Mouse (Mus musculus): ENCODE results near the gene Hmg20b. TPM values are rescaled to one million over a fixed set of nuclear protein-coding genes. Genes with fewer than 3 reads are reported as not detected.

The Hmg20b gene
- polyA plus RNA-seq (2015; fragmentation: Nextera tagmentation; extraction: Ambion mirVana): 86.5 and 86.8 TPM in 2 replicates

DNA sequence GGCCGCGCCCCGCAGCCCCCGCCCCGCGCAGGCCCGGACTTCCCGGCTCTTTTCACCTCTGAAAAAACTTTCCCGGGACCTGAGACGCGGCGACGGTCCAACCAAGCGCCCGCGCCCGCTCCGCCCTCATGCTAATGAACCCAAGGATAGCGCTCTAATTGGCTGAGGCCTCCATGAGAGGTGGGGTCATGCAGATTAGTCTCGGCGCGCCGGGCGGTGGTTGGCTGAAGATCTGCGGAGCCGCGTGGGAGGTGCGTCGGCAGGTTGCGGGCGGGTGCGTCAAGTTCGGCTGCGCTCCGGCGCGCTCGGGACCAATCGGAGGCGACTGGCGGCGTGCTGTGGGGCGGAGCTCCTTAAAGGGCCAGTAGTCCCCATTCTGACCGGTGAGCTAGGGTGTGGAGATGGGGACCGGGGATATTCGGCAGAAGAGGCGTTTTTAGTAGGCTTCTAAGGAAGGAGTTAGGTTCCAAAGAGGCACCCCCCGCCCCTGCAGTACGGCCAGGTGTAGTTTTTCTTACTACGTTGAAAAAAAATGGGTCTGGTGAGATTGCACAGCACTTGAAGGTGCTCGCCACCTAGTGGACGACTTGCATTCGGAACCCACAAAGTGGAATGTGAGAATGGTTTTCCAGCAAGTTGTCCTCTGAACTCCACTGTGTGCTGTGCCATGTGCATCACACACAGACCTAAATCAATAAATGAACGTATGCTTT, at the start of gene Hmg20b:
Gene Hmg20b, minus strand, starts transcription at position 130 of the 713 bp plus-strand sequence.
- under 1% methylated on average over 54 of the region's 54 CpGs for WGBS
- H3K9me3 ChIP-seq (replicated peaks; ENCODE audit: control insufficient read depth, low read length): no peaks in the 10 kb centered on the region

GRCm38 (mm10) chr10:81399798-81400308, 49.6 kb upstream of the Hmg20b start:
- WGBS: 84% methylated on average over 18 of the region's 18 CpGs
- Histone ChIP-seq H3K9ac (ENCODE audit: low read length) (no peak overlapping the region), H3K27ac (ENCODE audit: low read length) (no peak overlapping the region), H3K36me3 (ENCODE audit: control insufficient read depth, insufficient read depth) (peaks cover 34% of the 10 kb centered on the region), H3K27me3 (ENCODE audit: control insufficient read depth, insufficient read depth, low read length) (no peaks in the 10 kb centered on the region), H3K4me1 (ENCODE audit: control insufficient read depth, insufficient read depth, low read length) (peaks cover 27% of the 10 kb centered on the region), H3K9me3 (replicated peaks; ENCODE audit: control insufficient read depth, low read length) (no peaks in the 10 kb centered on the region), H3K4me3 (ENCODE audit: low read length) (no peak overlapping the region), H3K4me2 (ENCODE audit: low read depth, low read length) (no peak overlapping the region)
- ATAC-seq (replicated peaks; ENCODE audit: extremely low read depth, insufficient read depth, low FRiP score): no peak

More for the DNA sequence above, at the start of gene Hmg20b:
- Histone ChIP-seq H3K4me3 (ENCODE audit: low read length) (peak within 1 kb of the TSS; percentile 83), H3K27me3 (ENCODE audit: control insufficient read depth, insufficient read depth, low read length) (no peaks in the 10 kb centered on the region), H3K4me1 (ENCODE audit: control insufficient read depth, insufficient read depth, low read length) (peaks cover 31% of the 10 kb centered on the region), H3K9ac (ENCODE audit: low read length) (peak within 1 kb of the TSS; percentile 94), H3K36me3 (ENCODE audit: control insufficient read depth, insufficient read depth) (peaks cover 11% of the 10 kb centered on the region; the same call in 1 of the 2 replicates), H3K4me2 (ENCODE audit: low read depth, low read length) (peak within 1 kb of the TSS; percentile 79), H3K27ac (ENCODE audit: low read length) (peak within 1 kb of the TSS; percentile 89)
- peak; percentile 93 for ATAC-seq (replicated peaks; ENCODE audit: extremely low read depth, insufficient read depth, low FRiP score)

DNA sequence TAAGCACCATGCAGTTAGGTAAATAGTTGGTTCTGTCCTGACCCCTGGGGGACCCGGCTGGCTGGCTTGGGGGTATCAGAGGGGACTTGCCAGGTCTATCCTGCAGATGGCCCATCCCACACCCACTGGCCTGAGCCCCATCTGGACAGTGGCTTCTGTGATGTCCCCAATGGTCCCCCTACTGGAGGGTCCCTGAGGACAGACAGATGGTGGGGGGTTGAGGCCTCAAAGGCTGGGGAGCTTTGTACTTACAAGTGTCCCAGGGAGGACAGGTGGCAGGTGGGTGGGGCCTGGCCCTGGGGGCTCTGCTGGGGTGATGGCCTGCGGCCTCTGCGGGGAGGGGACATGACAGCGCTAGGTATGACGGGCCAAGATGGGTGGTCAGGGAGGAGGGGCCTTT, 49.0 kb upstream of the Hmg20b start:
- Histone ChIP-seq H3K27ac (ENCODE audit: low read length) (no peak overlapping the region), H3K27me3 (ENCODE audit: control insufficient read depth, insufficient read depth, low read length) (no peaks in the 10 kb centered on the region), H3K9me3 (replicated peaks; ENCODE audit: control insufficient read depth, low read length) (no peaks in the 10 kb centered on the region), H3K4me1 (ENCODE audit: control insufficient read depth, insufficient read depth, low read length) (peaks cover 25% of the 10 kb centered on the region), H3K36me3 (ENCODE audit: control insufficient read depth, insufficient read depth) (peaks cover 28% of the 10 kb centered on the region), H3K9ac (ENCODE audit: low read length) (no peak overlapping the region), H3K4me3 (ENCODE audit: low read length) (no peak overlapping the region), H3K4me2 (ENCODE audit: low read depth, low read length) (no peak overlapping the region)
- ATAC-seq (replicated peaks; ENCODE audit: extremely low read depth, insufficient read depth, low FRiP score): no peak
- 82% methylated on average over 5 of the region's 5 CpGs for WGBS

DNA sequence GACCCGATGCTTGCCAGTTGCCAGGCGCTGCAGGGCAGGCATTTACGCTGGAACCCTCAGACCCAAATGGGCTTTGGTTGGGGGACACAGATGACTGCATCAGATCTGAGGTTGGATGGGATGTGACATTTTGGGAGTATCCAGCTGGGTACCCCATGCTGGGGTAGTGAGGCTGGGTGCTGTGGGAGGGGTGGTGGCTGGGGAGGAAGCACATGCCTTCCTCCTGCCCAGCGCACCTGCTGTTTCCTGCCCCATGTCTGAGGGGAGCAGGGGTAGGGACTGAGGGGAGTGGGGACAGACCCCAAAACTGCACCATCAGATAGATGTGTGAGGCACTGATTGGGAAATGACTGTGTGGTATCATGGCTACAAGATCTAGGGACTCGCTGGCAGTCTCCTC, 46.5 kb upstream of the Hmg20b start:
- Histone ChIP-seq H3K9ac (ENCODE audit: low read length) (no peak overlapping the region), H3K4me3 (ENCODE audit: low read length) (no peak overlapping the region), H3K27me3 (ENCODE audit: control insufficient read depth, insufficient read depth, low read length) (no peaks in the 10 kb centered on the region), H3K9me3 (replicated peaks; ENCODE audit: control insufficient read depth, low read length) (no peaks in the 10 kb centered on the region), H3K36me3 (ENCODE audit: control insufficient read depth, insufficient read depth) (peaks cover 22% of the 10 kb centered on the region), H3K4me2 (ENCODE audit: low read depth, low read length) (no peak overlapping the region), H3K27ac (ENCODE audit: low read length) (no peak overlapping the region), H3K4me1 (ENCODE audit: control insufficient read depth, insufficient read depth, low read length) (peaks cover 17% of the 10 kb centered on the region)
- ATAC-seq (replicated peaks; ENCODE audit: extremely low read depth, insufficient read depth, low FRiP score): no peak
- WGBS: 82% methylated on average over 5 of the region's 5 CpGs

- 91% methylated on average over 4 of the region's 4 CpGs for WGBS
- no peaks in the 10 kb centered on the region for H3K9me3 ChIP-seq (replicated peaks; ENCODE audit: control insufficient read depth, low read length)
- no peak overlapping the region for H3K4me3 ChIP-seq (ENCODE audit: low read length)
- no peak overlapping the region for H3K9ac ChIP-seq (ENCODE audit: low read length)
- peaks cover 21% of the 10 kb centered on the region for H3K36me3 ChIP-seq (ENCODE audit: control insufficient read depth, insufficient read depth)
- peaks cover 8% of the 10 kb centered on the region for H3K4me1 ChIP-seq (ENCODE audit: control insufficient read depth, insufficient read depth, low read length)
- H3K27me3 ChIP-seq (ENCODE audit: control insufficient read depth, insufficient read depth, low read length): no peaks in the 10 kb centered on the region
- no peak for ATAC-seq (replicated peaks; ENCODE audit: extremely low read depth, insufficient read depth, low FRiP score)
- no peak overlapping the region for H3K4me2 ChIP-seq (ENCODE audit: low read depth, low read length)
- H3K27ac ChIP-seq (ENCODE audit: low read length): no peak overlapping the region
Measured at GRCm38 (mm10) chr10:81395865-81396264, 45.6 kb upstream of the Hmg20b start.

DNA sequence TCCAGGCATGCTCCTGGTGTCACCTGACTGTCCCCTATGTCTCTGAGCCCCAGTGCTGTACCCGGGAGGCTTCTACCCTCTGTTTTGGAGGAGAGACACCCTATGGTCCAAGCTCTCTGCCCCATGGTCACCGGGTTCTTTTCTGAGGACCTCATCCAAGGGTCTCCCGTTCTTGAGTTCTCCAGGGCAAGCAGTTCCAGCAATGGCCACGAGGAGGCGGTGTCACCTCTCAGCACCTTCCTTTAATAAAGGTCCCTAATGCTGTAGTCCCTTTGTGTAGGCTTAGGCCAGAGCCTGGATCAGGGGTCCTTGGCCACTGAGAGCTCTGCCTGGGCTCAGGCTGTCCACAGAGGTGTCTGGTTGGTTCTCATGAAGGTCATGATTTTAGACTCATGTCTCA, 44.8 kb upstream of the Hmg20b start:
- peaks cover 14% of the 10 kb centered on the region for H3K36me3 ChIP-seq (ENCODE audit: control insufficient read depth, insufficient read depth)
- no peak overlapping the region for H3K4me2 ChIP-seq (ENCODE audit: low read depth, low read length)
- H3K9ac ChIP-seq (ENCODE audit: low read length): no peak overlapping the region
- no peak overlapping the region for H3K4me3 ChIP-seq (ENCODE audit: low read length)
- H3K9me3 ChIP-seq (replicated peaks; ENCODE audit: control insufficient read depth, low read length): no peaks in the 10 kb centered on the region
- peaks cover 8% of the 10 kb centered on the region for H3K4me1 ChIP-seq (ENCODE audit: control insufficient read depth, insufficient read depth, low read length)
- no peak for ATAC-seq (replicated peaks; ENCODE audit: extremely low read depth, insufficient read depth, low FRiP score)
- H3K27ac ChIP-seq (ENCODE audit: low read length): no peak overlapping the region
- WGBS: 12% methylated on average over 5 of the region's 5 CpGs
- no peaks in the 10 kb centered on the region for H3K27me3 ChIP-seq (ENCODE audit: control insufficient read depth, insufficient read depth, low read length)

- Histone ChIP-seq H3K9ac (ENCODE audit: low read length) (peak overlapping the region; percentile 69), H3K4me2 (ENCODE audit: low read depth, low read length) (peak overlapping the region; percentile 74), H3K27me3 (ENCODE audit: control insufficient read depth, insufficient read depth, low read length) (no peaks in the 10 kb centered on the region), H3K9me3 (replicated peaks; ENCODE audit: control insufficient read depth, low read length) (no peaks in the 10 kb centered on the region), H3K4me3 (ENCODE audit: low read length) (peak overlapping the region; percentile 46), H3K4me1 (ENCODE audit: control insufficient read depth, insufficient read depth, low read length) (peaks cover 13% of the 10 kb centered on the region), H3K27ac (ENCODE audit: low read length) (peak overlapping the region; percentile 49), H3K36me3 (ENCODE audit: control insufficient read depth, insufficient read depth) (0 out of 2 replicates have a peak, but pooled peaks cover 3% of the 10 kb centered on the region)
- 7% methylated on average over 19 of the region's 19 CpGs for WGBS
- ATAC-seq (replicated peaks; ENCODE audit: extremely low read depth, insufficient read depth, low FRiP score): no peak
Measured at GRCm38 (mm10) chr10:81393456-81394063, 43.3 kb upstream of the Hmg20b start.

GRCm38 (mm10) chr10:81392781-81393185, 42.5 kb upstream of the Hmg20b start, which contains the start of gene Smim24:
Gene Smim24 (plus strand): TSS chr10:81393051.
- no peaks in the 10 kb centered on the region for H3K27me3 ChIP-seq (ENCODE audit: control insufficient read depth, insufficient read depth, low read length)

DNA sequence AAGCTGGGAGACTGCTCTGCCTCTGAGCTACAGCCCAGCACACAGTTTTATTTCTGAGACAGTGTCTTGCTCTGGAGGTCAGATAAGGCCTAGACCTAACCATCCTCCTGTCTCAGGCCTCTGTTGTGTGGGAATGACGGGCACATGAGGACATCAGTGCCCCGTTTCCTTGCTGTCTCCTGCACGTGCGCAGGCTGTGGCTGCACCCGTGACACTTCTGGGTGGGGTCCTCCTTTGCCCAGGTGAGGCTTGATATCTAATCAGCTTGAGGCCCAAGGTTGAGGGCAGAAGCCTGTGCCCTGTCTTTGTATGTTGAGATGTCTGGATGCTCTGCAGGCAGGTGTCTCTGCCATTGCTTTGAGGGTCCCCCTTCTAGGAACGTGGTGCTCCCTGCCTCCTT, 42.0 kb upstream of the Hmg20b start:
- no peak overlapping the region for H3K4me2 ChIP-seq (ENCODE audit: low read depth, low read length)
- no peak overlapping the region for H3K9ac ChIP-seq (ENCODE audit: low read length)
- H3K4me3 ChIP-seq (ENCODE audit: low read length): no peak overlapping the region
- H3K9me3 ChIP-seq (replicated peaks; ENCODE audit: control insufficient read depth, low read length): no peaks in the 10 kb centered on the region
- H3K27me3 ChIP-seq (ENCODE audit: control insufficient read depth, insufficient read depth, low read length): no peaks in the 10 kb centered on the region
- H3K27ac ChIP-seq (ENCODE audit: low read length): no peak overlapping the region
- 81% methylated on average over 6 of the region's 6 CpGs for WGBS
- no peak for ATAC-seq (replicated peaks; ENCODE audit: extremely low read depth, insufficient read depth, low FRiP score)
- peaks cover 10% of the 10 kb centered on the region for H3K36me3 ChIP-seq (ENCODE audit: control insufficient read depth, insufficient read depth)
- H3K4me1 ChIP-seq (ENCODE audit: control insufficient read depth, insufficient read depth, low read length): peaks cover 13% of the 10 kb centered on the region

More at GRCm38 (mm10) chr10:81392781-81393185, 42.5 kb upstream of the Hmg20b start, which contains the start of gene Smim24:
- no peak for ATAC-seq (replicated peaks; ENCODE audit: extremely low read depth, insufficient read depth, low FRiP score)
- 56% methylated on average over 14 of the region's 14 CpGs for WGBS
- H3K9ac ChIP-seq (ENCODE audit: low read length): peak within 1 kb of the TSS; percentile 69
- H3K4me2 ChIP-seq (ENCODE audit: low read depth, low read length): peak within 1 kb of the TSS; percentile 74
- H3K4me1 ChIP-seq (ENCODE audit: control insufficient read depth, insufficient read depth, low read length): peaks cover 13% of the 10 kb centered on the region
- peaks cover 5% of the 10 kb centered on the region for H3K36me3 ChIP-seq (ENCODE audit: control insufficient read depth, insufficient read depth)
- peak within 1 kb of the TSS; percentile 46 for H3K4me3 ChIP-seq (ENCODE audit: low read length)
- H3K9me3 ChIP-seq (replicated peaks; ENCODE audit: control insufficient read depth, low read length): no peaks in the 10 kb centered on the region
- peak within 1 kb of the TSS; percentile 49 for H3K27ac ChIP-seq (ENCODE audit: low read length)
